Mouse (Mus musculus) megakaryocyte, embryonic 14.5 days (primary cell): Measurements from ENCODE around the gene Nup153. TPM values are rescaled to one million over a fixed set of nuclear protein-coding genes. Genes with fewer than 3 reads are reported as not detected.

Experiments
- H3K27me3 ChIP-seq: replicated peaks from 2 replicates; pipeline ENCODE3; 2012; ENCODE audit warnings: inconsistent platforms
- H3K36me3 ChIP-seq: replicated peaks from 2 replicates; pipeline ENCODE3; 2012; ENCODE audit warnings: low read length, inconsistent platforms, mixed read lengths
- H3K4me1 ChIP-seq: 2 replicates; pipeline ENCODE4 v1.6.1; 2012; ENCODE audit warnings: inconsistent platforms
- H3K4me3 ChIP-seq: replicated peaks from 2 replicates; pipeline ENCODE3; 2012; ENCODE audit warnings: moderate library complexity, mild to moderate bottlenecking, inconsistent platforms
- H3K9me3 ChIP-seq: 2 replicates; pipeline ENCODE4 v1.6.1; 2012; ENCODE audit warnings: inconsistent platforms
- FLI1 ChIP-seq: IDR thresholded peaks from 2 replicates; pipeline ENCODE4 v1.6.1; 2012; ENCODE audit warnings: low read length, inconsistent platforms, mixed read lengths
- GATA1 ChIP-seq: IDR thresholded peaks from 3 replicates; pipeline ENCODE4 v1.6.1; 2012; ENCODE audit warnings: mixed read lengths, low read length, inconsistent platforms, borderline replicate concordance
- polyA plus RNA-seq: library from polyadenylated mRNA; stranded (reverse); fragments of >175 nt; gene quantifications from 2 replicates; pipeline ENCODE4 v1.2.3, GENCODE M21; 2012; ENCODE audit warnings: low replicate concordance; ENCODE audit not compliant: insufficient read depth

Nup153 gene
- polyA plus RNA-seq, 1 experiment: 2.4 TPM

GRCm38 (mm10) chr13:46715976-46716639 lies 11.6 kb downstream of the Nup153 start:
- Histone ChIP-seq H3K9me3 (no peaks in the 10 kb centered on the region), H3K27me3 (no peaks in the 10 kb centered on the region), H3K36me3 (peaks cover 45% of the 10 kb centered on the region), H3K4me1 (peaks cover 56% of the 10 kb centered on the region), H3K4me3 (peak overlapping the region; percentile 82)
- TF ChIP-seq FLI1 (no peak), GATA1 (no peak)

- Histone ChIP-seq H3K9me3 (no peaks in the 10 kb centered on the region), H3K27me3 (no peaks in the 10 kb centered on the region), H3K4me1 (peaks cover 36% of the 10 kb centered on the region), H3K4me3 (no peak overlapping the region), H3K36me3 (peaks cover 69% of the 10 kb centered on the region)
- no peak for TF ChIP-seq GATA1
- no peak for TF ChIP-seq FLI1
Observed at GRCm38 (mm10) chr13:46713486-46713885, 14.3 kb downstream of the Nup153 start.

DNA sequence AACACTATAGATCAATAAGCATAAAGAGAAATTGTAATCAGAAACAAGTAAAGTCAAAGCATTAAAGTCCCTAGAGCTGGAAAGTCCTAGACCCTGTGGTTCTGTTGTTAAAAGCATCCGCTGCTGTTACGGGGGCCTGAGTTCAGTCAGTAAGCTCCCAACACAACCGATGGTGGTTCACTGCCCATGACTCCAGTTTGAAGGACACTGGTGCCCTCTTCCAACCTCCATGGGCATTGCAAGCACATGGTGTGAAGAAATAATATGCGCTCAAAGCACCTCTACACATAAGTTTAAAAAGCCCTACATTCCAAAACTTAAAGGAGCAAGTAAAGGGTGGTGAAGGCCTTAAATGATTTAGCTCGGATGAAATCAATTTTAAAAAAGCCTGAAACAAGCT lies 24.6 kb downstream of the Nup153 start:
- Histone ChIP-seq H3K36me3 (peaks cover 91% of the 10 kb centered on the region), H3K27me3 (no peaks in the 10 kb centered on the region)

GRCm38 (mm10) chr13:46701486-46701885 lies 26.3 kb downstream of the Nup153 start:
- no peak overlapping the region for H3K4me3 ChIP-seq
- H3K4me1 ChIP-seq: peaks cover 4% of the 10 kb centered on the region; the same call in 1 of the 2 replicates
- H3K36me3 ChIP-seq: peaks cover 91% of the 10 kb centered on the region
- H3K9me3 ChIP-seq: no peaks in the 10 kb centered on the region
- no peak for TF ChIP-seq GATA1
- TF ChIP-seq FLI1: no peak
- H3K27me3 ChIP-seq: no peaks in the 10 kb centered on the region

More for the DNA sequence above, 24.6 kb downstream of the Nup153 start:
- Histone ChIP-seq H3K4me1 (peaks cover 4% of the 10 kb centered on the region; the same call in 1 of the 2 replicates), H3K9me3 (no peaks in the 10 kb centered on the region), H3K4me3 (no peak overlapping the region)
- TF ChIP-seq FLI1 (no peak), GATA1 (no peak)

DNA sequence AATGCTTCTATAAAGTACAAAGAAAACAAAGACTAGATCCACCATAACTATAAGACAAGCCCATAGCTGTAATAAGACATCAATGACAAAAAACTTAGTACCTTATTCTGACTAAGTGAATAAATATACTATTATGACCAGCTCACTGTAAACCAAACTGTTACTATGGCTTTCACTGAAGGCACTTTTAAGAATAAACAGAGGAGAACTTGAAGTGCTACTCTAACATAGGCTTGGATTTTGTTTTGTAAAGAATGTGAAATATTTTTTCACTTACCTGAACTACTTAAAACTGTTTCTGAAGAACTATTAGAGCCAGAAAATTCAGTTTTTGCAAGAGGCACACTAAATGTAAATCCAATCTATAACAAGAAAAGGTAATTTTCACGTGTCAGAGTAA lies 28.4 kb downstream of the Nup153 start:
- H3K4me3 ChIP-seq: no peak overlapping the region
- peaks cover 95% of the 10 kb centered on the region for H3K36me3 ChIP-seq
- TF ChIP-seq FLI1 (no peak), GATA1 (no peak)
- no peaks in the 10 kb centered on the region for H3K27me3 ChIP-seq
- peaks cover 4% of the 10 kb centered on the region; the same call in 1 of the 2 replicates for H3K4me1 ChIP-seq
- H3K9me3 ChIP-seq: no peaks in the 10 kb centered on the region

- H3K4me3 ChIP-seq: no peak overlapping the region
- H3K36me3 ChIP-seq: peaks cover 94% of the 10 kb centered on the region
- H3K9me3 ChIP-seq: no peaks in the 10 kb centered on the region
- TF ChIP-seq GATA1: no peak
- no peak for TF ChIP-seq FLI1
- peaks cover 6% of the 10 kb centered on the region; the same call in 1 of the 2 replicates for H3K4me1 ChIP-seq
- no peaks in the 10 kb centered on the region for H3K27me3 ChIP-seq
Observed at GRCm38 (mm10) chr13:46696788-46697187, 31.0 kb downstream of the Nup153 start.

GRCm38 (mm10) chr13:46695932-46696331 lies 31.8 kb downstream of the Nup153 start:
- Histone ChIP-seq H3K9me3 (no peaks in the 10 kb centered on the region), H3K27me3 (no peaks in the 10 kb centered on the region), H3K4me1 (peaks cover 11% of the 10 kb centered on the region; the same call in 1 of the 2 replicates), H3K36me3 (peaks cover 96% of the 10 kb centered on the region), H3K4me3 (no peak overlapping the region)
- TF ChIP-seq GATA1: no peak
- TF ChIP-seq FLI1: no peak

DNA sequence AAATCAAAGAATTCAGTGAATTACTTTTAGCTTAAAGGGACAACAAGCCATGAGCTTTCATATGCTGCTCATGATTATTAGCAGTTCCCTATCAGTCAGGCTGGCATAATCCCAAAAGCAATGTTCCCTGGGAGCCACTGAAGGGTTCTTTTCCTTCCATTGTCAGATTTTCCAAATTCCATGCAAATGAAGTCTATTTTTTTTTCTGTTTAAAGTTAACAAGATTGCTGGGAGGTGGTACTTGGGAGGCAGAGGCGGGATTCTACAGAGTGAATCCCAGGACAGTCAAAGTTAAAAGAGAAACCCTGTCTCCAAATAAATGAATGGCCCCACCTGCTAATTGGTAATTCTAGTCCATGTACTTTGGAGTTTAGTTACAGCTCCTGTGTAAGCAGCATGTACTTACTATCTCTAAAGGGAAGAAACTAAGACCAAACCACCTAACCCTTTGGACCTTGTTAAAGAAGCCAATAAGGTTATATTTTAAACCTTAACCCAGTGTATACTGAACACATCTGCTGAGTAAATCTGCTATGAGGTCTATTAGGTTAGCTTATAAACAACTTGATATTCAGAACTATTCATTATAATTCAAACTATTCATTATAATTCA lies 32.3 kb downstream of the Nup153 start:
- Histone ChIP-seq H3K36me3 (peaks cover 96% of the 10 kb centered on the region), H3K9me3 (no peaks in the 10 kb centered on the region), H3K4me1 (peaks cover 15% of the 10 kb centered on the region; the same call in 1 of the 2 replicates), H3K27me3 (no peaks in the 10 kb centered on the region), H3K4me3 (no peak overlapping the region)
- no peak for TF ChIP-seq GATA1
- no peak for TF ChIP-seq FLI1

GRCm38 (mm10) chr13:46690559-46691241 lies 37.0 kb downstream of the Nup153 start:
- TF ChIP-seq GATA1: no peak
- TF ChIP-seq FLI1: no peak
- Histone ChIP-seq H3K27me3 (no peaks in the 10 kb centered on the region), H3K36me3 (peaks cover 97% of the 10 kb centered on the region)

DNA sequence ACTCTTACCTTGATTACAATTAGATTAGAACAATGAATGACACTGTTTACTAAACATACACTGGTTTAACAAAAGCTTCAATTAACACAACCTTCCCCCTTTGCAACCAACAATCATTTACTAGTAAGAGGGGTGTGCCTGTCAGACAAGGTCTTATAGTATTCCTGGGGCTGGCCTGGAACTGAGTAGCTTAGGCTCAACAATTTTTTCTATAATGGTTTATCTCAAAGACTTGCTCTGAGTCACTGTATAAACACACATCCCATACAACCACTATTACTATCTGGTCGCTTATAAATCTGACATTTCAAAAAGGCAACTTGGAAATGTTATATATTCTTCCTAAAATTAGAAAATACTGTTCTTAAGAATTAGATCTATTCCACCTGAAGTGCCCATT lies 44.4 kb downstream of the Nup153 start:
- H3K36me3 ChIP-seq: peaks cover 92% of the 10 kb centered on the region
- no peak for TF ChIP-seq FLI1
- TF ChIP-seq GATA1: no peak
- no peaks in the 10 kb centered on the region for H3K27me3 ChIP-seq
- no peaks in the 10 kb centered on the region; the same call in 1 of the 2 replicates for H3K4me1 ChIP-seq
- H3K4me3 ChIP-seq: no peak overlapping the region
- H3K9me3 ChIP-seq: no peaks in the 10 kb centered on the region

More at GRCm38 (mm10) chr13:46690559-46691241, 37.0 kb downstream of the Nup153 start:
- Histone ChIP-seq H3K9me3 (no peaks in the 10 kb centered on the region), H3K4me3 (no peak overlapping the region), H3K4me1 (peaks cover 11% of the 10 kb centered on the region; the same call in 1 of the 2 replicates)

DNA sequence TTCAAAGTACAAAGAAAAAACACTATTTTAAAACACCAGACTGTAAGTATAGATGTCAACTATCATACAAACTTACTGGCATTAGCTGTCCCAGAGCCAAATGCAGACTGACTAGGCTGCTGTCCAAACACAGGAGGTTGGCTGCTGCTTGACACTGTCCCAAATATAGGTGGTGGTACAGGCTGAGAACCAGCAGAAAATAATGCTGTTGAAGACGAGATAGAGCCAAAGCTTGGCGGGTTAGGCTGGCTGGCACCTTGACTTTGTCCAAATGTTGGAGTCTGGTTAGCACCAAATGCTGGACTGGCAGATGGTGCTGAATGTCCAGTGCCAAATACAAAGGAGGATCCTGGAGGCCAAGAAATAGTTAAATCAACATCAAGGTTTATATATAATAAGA lies 44.8 kb downstream of the Nup153 start:
- peaks cover 93% of the 10 kb centered on the region for H3K36me3 ChIP-seq
- TF ChIP-seq GATA1 (no peak), FLI1 (no peak)

More for the DNA sequence above, 44.8 kb downstream of the Nup153 start:
- no peaks in the 10 kb centered on the region; the same call in 1 of the 2 replicates for H3K4me1 ChIP-seq
- no peaks in the 10 kb centered on the region for H3K9me3 ChIP-seq
- H3K4me3 ChIP-seq: no peak overlapping the region
- no peaks in the 10 kb centered on the region for H3K27me3 ChIP-seq
